Comparison of ENCODE assay signal across 8 mouse cellular contexts in the genomic region with DNA sequence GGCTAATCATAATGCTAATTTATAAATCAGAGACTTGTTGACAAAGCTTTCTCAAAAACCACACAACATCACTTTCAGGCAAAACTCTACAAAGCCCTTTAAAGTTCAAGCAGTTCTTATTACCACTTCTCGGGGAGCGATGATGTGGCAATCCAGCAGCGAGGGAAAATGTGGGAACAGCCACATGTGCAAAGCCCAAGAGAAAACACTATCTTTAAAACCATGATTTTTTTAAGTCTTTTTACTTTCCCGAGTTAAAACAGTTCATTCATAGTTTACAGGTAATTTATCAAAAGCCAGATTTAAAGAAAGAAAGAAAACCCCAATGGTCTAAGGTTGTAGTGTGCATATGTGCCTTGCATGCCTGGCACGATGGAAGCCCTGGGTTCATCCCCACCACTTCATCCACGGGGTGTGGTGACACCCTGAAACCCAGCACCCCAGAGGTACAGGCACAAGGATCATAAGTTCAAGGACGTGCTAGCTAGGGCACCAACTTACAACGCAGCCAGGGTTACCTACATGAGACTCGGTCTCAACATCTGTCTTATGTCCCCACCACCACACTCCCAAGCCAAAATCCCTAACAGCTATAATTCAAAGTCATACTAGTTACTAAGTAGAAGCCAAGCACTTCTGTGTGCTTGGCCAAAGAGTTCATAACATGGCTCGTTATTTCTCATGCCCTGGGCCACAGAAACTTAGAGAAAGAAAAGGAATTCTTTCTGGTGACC. TPM values are rescaled to one million over a fixed set of nuclear protein-coding genes. Genes with fewer than 3 reads are reported as not detected.
DNase-seq lines count a peak whose midpoint lies in the region; ATAC-seq and TF ChIP-seq lines count a peak whose summit lies in the region.

No protein-coding gene starts in this region.

- no peak for TF ChIP-seq CTCF in gastrocnemius, adult 2 months (IDR thresholded peaks at IDR 0.05)
- no peak for TF ChIP-seq CTCF in E14TG2a.4 (conservative IDR thresholded peaks at IDR 0.05; ENCODE audit: low read length)

- 0 out of 2 replicates have a peak, but pooled peaks cover 4% of the 10 kb centered on the region for H3K27me3 ChIP-seq in E14TG2a.4 (ENCODE audit: insufficient read depth, low read length)
- no peaks in the 10 kb centered on the region for H3K27me3 ChIP-seq in forebrain, embryonic 13.5 days
- H3K27me3 ChIP-seq in neural tube, embryonic 13.5 days = no peaks in the 10 kb centered on the region; the same call in 1 of the 2 replicates

- H3K4me2 ChIP-seq in forebrain, embryonic 13.5 days = peak overlapping the region; percentile 64
- peak overlapping the region; percentile 78 for H3K4me2 ChIP-seq in neural tube, embryonic 13.5 days

- no peak for ATAC-seq in forebrain, embryonic 13.5 days
- no peak for ATAC-seq in neural tube, embryonic 13.5 days (ENCODE audit: low read depth)

- H3K36me3 ChIP-seq in E14TG2a.4 (ENCODE audit: insufficient read depth, low read length) = peaks cover 43% of the 10 kb centered on the region
- peaks cover 36% of the 10 kb centered on the region for H3K36me3 ChIP-seq in forebrain, embryonic 13.5 days (ENCODE audit: poor library complexity, severe bottlenecking)
- H3K36me3 ChIP-seq in neural tube, embryonic 13.5 days = peaks cover 35% of the 10 kb centered on the region

- H3K4me3 ChIP-seq in gastrocnemius, adult 2 months = peak overlapping the region; percentile 96
- H3K4me3 ChIP-seq in E14TG2a.4 (replicated peaks; ENCODE audit: low read length) = peak overlapping the region; percentile 96
- peak overlapping the region; percentile 87 for H3K4me3 ChIP-seq in forebrain, embryonic 13.5 days
- H3K4me3 ChIP-seq in neural tube, embryonic 13.5 days = peak overlapping the region; percentile 91

- WGBS in forebrain, embryonic 13.5 days = 15% methylated on average over 10 of the region's 10 CpGs
- WGBS in neural tube, embryonic 13.5 days = 10% methylated on average over 10 of the region's 10 CpGs

- H3K9me3 ChIP-seq in E14TG2a.4 (ENCODE audit: low read length) = no peaks in the 10 kb centered on the region
- H3K9me3 ChIP-seq in forebrain, embryonic 13.5 days (replicated peaks) = no peaks in the 10 kb centered on the region
- no peaks in the 10 kb centered on the region for H3K9me3 ChIP-seq in neural tube, embryonic 13.5 days

- peaks cover 20% of the 10 kb centered on the region for H3K4me1 ChIP-seq in E14TG2a.4 (replicated peaks; ENCODE audit: low read depth, low read length)
- peaks cover 11% of the 10 kb centered on the region for H3K4me1 ChIP-seq in forebrain, embryonic 13.5 days
- H3K4me1 ChIP-seq in neural tube, embryonic 13.5 days (replicated peaks) = peaks cover 18% of the 10 kb centered on the region

- intact Hi-C loops in gastrocnemius, adult 2 months (cut with DNase I) = loop anchor here (10.0 kb wide), 1 partner anchor 212 kb away; a partner anchor contains a TSS

- no peak for DNase-seq in gastrocnemius, adult 2 months
- no peak for DNase-seq in gastrocnemius, postnatal 25 days
- DNase-seq in liver = peak; percentile 41
- no peak for DNase-seq in left cerebral cortex, adult 11 months (ENCODE audit: low spot score)
- DNase-seq in frontal cortex, postnatal 36 days (ENCODE audit: low spot score in 2 of 2) = no peak

- H3K9ac ChIP-seq in forebrain, embryonic 13.5 days = peak overlapping the region; percentile 93
- peak overlapping the region; percentile 94 for H3K9ac ChIP-seq in neural tube, embryonic 13.5 days

- peak overlapping the region; percentile 96 for H3K27ac ChIP-seq in gastrocnemius, adult 2 months
- H3K27ac ChIP-seq in forebrain, embryonic 13.5 days = no peak overlapping the region
- H3K27ac ChIP-seq in neural tube, embryonic 13.5 days (replicated peaks) = peak overlapping the region; percentile 94; the same call in 1 of the 2 replicates

RNA-seq across cellular contexts. Expression of a gene that starts 1.2 kb away (rescaled TPM):
- total RNA-seq in gastrocnemius, adult 2 months (2021) = 10 to 100 TPM; 66.3 to 72.4 TPM
- total RNA-seq in gastrocnemius, postnatal 25 days (2021) = 10 to 100 TPM; 55.6 to 68.6 TPM
- polyA plus RNA-seq in forebrain, embryonic 13.5 days (2015; fragmentation: Nextera tagmentation; extraction: Ambion mirVana) = 77.3 and 77.5 TPM in 2 replicates
- polyA plus RNA-seq in neural tube, embryonic 13.5 days (2015; fragmentation: Nextera tagmentation; extraction: Ambion mirVana) = 60.6 and 76.5 TPM in 2 replicates

RNA-seq across cellular contexts. Expression of a gene that starts 44.0 kb away (rescaled TPM):
- total RNA-seq in gastrocnemius, adult 2 months (2021) = 1 to 10 TPM; 8.2 to 8.7 TPM
- 1 to 10 TPM; 7.4 to 9.8 TPM for total RNA-seq in gastrocnemius, postnatal 25 days (2021)
- 57.2 and 58.2 TPM in 2 replicates for polyA plus RNA-seq in forebrain, embryonic 13.5 days (2015; fragmentation: Nextera tagmentation; extraction: Ambion mirVana)
- 54.0 and 59.3 TPM in 2 replicates for polyA plus RNA-seq in neural tube, embryonic 13.5 days (2015; fragmentation: Nextera tagmentation; extraction: Ambion mirVana)

RNA-seq across cellular contexts. Expression of a gene that starts 44.1 kb away (rescaled TPM):
- total RNA-seq in gastrocnemius, adult 2 months (2021) = 1 to 10 TPM in 1 of 2 experiments, under 1 TPM in 1; 0.74 to 1.5 TPM
- under 1 TPM; 0.92 to 0.94 TPM for total RNA-seq in gastrocnemius, postnatal 25 days (2021)
- polyA plus RNA-seq in forebrain, embryonic 13.5 days (2015; fragmentation: Nextera tagmentation; extraction: Ambion mirVana) = 1.2 and 1.8 TPM in 2 replicates
- polyA plus RNA-seq in neural tube, embryonic 13.5 days (2015; fragmentation: Nextera tagmentation; extraction: Ambion mirVana) = 1.6 and 1.7 TPM in 2 replicates
